Mouse (Mus musculus) CD4-positive, CD25-positive, alpha-beta regulatory T cell, adult 4 months (primary cell): ENCODE results near the gene Hic1. TPM values are rescaled to one million over a fixed set of nuclear protein-coding genes. Genes with fewer than 3 reads are reported as not detected.

Experiments used
- ATAC-seq: one replicate; pipeline ENCODE4 v1.8.0; 2017
- polyA plus RNA-seq, 2 experiments: library from polyadenylated mRNA; unstranded; fragments of 100-300 nt; shearing (Covaris generic); gene quantifications; one replicate each; pipeline ENCODE4 v1.2.1; 2017

The Hic1 gene
- under 1 TPM in 1 of 2 experiments, not detected in 1; 0.36 TPM for polyA plus RNA-seq

DNA sequence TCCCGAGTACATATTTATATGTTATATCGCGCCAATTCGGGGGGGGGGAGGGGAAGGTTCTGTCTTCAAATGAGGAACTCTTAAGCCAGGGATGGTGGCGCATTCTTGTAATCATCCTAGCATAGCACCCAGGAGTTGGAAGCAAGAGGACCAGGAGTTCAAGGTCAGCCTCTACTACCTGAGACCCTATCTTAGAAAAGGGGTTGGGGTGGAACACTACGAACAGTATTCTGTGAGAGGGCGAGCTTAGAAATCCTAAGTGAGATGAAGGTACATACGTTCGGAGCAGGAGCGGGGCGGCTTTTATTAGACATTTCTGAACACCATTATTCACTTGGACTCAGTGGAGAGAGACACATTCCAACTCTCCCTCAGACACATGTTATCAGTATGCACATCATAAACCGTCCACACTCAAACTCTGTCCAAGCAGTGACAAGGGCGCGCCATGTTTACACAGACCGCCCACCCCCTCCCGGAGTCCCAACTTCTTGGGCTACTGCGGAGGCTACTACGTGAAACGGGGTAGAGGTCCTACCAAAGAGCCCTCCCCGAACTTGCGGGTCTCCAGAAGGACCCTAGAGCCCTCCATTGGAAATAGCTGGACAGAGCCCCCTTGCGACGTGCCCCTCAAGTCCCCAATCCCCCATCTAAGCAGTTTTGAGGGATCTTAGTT, at the start of gene Hic1:
Gene Hic1, minus strand, starts transcription at position 115 of the 676 bp plus-strand sequence.
- no peak for ATAC-seq

DNA sequence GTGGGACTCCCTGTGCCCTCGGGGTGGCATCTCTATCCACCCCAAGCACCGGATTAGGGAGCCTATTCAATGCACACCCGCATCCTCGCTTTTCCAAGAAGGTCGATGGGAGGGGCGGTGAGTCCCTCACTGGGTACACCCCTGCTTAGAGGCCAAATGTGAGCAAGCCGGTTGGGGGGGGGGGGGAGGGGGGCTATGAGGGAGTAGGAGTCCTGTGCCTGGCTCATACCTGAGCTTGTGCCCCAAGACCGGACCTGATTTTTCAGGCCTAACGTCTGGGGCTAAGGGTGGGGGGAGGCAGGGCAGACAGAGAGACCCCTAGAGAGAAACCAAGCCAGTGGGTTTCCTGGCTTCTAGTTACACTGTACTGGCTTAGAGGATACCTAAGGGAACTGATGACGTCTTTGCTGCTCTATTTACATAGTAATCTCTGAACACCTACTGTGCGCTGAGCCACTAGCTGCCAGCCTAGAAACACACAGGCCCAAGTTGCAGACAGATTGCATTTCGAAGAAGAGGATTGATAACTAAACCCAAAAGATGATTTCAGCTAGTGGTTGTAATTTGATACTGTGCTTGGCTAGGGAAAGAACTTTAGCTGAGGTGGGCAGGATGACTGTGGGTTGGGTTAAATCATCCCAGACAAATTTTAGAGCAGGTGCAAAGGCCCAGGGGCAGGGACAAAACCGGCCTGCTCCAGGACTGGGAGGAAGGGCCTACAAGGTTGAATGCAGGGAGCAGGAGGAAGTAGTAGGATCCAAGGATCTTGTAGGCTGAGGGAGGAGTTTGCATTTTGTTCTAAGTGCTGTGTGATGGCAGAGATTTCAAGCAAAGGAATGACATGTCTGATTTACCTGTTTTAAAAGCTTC, 45.0 kb upstream of the Hic1 start:
- ATAC-seq, result no peak

DNA sequence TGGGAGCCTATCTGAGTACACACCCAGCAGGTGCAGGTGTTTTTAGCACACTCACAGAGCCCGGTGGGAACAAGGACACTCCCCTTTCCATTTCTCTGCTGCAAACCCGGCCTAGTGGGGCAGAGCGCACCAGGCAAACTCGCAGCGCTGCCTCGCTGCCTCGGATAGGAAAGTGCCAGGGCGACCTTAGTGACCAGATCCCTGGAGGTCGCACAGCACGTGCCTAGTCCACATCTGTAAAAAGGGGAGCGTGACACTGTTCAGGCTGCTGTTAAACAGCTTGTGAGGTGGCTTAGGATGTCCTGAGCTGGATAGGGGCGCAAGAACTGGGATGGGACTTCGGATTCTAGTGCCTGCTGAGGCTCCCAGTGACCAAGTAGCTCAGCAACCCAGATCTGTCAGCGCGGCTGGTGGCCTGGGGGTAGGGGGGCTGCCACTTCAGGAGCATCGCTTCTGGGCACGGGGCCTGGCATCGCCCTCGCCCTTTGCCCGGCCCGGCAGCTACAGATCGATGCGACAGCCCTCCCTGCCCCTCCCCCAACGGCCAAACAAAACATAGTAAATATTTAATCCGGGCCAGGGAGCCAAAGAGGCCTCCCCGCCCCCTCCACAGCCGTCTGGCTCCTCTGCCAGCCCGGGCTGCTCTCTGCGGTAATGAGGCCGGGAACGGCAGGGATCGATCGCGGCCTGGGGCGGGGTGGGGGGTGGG, 44.2 kb upstream of the Hic1 start:
- no peak for ATAC-seq

DNA sequence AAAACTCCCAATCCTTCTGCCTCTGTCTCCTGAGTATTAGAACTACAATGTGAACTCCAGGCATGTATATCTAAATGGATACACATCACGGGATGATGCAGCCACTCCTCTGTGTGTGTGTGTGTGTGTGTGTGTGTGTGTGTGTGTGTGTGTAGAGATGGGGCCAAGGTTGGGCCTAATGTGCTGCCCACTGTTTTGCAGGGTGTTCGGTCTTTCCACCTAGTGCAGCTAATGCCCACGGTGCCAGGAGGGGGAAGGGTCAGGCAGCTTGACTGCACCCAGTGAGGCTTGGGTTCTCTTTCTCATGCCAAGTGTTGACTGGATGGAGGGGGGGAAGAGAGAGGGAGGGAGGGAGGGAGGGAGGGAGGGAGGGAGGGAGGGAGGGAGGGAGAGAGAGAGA, 43.6 kb upstream of the Hic1 start:
- no peak for ATAC-seq

DNA sequence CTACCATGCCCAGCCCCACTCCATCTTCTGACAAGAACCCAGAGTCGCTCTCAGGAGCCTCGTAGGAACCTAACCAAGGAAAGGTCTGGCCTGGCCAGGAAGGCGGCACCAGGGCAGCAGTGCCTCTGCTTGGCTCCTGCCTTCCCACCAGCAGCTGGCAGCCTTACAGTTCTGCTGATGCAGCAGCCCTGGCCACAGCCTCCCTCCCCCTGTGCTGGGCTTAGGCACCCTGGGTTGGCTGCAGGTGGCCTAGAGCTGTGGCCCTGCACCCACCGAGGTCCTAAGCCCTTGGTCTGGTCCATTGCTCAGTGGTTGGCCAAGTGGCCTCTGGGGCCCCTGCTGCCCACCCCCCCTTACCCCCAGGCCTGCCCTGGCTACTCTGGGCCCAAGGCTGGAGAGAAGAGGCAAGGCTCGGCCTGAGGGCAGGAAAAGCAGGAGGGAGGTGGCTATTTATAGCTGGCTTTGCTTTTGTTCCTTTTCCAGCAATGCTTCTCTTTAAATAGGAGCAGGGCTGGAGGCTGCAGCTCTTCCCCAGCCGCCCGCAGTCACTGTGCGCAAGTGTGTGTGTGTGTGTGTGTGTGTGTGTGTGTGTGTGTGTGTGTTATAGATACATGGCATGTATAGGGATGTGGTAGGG, 42.8 kb upstream of the Hic1 start:
- ATAC-seq, result no peak

DNA sequence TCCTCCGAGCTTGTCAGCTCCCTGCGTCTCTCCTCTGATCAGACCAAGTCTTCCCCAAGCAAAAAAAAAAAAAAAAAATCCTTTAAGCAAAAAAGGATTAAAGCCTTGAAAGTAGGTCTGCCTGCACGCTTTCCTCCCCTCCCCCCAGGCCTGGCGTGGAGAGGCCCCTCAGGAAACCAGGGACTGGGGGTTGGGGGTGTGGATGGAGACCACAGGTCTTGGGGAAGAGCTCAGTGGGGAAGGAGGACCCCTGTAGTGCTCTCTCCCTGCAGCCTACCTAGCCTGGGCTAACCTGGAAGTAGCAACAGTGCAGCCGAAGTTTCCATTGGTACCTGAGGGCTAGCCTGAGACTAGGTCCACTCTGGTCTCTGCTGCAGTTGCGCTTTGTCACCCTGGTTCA, 41.4 kb upstream of the Hic1 start:
- ATAC-seq, result no peak

DNA sequence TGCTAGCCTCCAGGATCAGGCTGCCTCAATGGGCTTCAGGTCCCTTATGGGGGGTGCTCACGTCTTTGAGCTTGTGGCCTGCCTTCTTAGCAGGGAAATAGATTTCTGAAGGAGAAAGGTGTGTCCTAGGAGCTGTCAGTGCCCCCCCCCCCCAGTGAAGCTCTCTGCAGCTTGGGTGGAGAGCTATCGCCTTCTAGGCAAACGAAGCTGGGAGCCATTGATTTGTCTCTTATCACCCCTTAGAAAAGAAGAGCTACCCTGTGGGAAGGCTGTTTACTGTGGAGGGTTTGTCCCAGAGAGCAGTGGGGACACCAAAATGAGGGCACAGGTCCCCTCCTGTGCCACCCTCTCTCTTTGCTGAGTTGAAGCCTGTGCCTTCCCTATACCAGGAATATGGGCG, 40.8 kb upstream of the Hic1 start:
- ATAC-seq, result no peak

DNA sequence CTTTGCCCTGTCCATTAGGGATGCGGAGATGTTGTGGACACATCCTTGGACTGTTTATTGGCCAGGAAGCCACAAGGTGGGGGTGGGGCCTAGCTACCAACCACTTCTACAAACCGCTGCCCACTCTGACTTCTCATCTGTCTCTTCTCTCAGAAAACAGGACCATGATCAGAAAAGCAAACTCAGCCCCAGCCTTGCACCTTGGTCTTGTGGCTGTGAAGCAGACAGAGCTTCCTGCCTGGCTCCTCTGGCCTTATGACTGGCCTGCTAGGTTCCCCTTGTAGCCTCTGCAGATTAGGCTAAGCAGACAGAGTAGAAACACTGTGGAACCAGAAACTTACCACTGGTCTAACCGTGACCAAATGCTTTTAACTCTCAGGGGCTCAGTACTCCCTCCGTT, 40.0 kb upstream of the Hic1 start:
- no peak for ATAC-seq

DNA sequence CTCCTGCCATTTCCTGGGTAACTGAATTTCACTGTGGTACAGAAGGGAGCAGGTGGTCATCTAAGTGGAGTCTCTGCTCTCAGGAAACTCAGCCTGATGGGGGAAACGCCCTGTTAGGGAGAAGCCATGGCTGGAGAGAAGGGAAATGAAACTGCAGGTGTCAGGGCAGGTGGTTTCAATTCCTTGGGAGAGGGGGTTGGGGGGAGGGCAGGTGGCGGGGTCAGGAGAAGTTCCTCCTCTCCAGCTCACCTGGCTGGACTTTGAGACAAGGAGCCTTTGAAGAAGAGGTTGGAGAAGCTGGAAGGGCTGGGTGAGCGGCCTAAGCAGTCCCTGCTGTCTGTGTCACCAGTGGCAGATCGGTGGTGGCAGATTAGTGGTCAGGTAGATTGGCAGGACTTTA, 37.0 kb upstream of the Hic1 start:
- no peak for ATAC-seq

DNA sequence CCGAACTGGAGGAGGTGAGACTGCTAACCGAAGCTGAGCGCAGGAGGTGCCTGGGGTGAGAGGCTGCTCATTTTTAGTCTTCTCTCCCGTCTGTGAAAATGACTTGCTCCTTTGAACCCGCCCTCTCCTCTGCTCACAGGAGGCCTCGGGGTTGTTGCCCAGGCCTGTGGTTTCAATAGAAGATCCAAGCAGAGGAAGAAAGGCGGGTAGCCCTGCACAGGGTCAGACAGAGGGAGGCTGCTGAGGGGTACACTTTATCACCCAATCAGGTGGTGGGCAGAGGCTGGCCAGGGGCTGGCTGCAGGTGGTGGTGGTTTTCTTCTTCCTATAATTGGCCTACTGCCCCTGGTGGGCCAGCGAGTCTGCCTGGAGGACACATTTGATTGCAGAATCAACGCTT, 35.2 kb upstream of the Hic1 start:
- no peak for ATAC-seq

DNA sequence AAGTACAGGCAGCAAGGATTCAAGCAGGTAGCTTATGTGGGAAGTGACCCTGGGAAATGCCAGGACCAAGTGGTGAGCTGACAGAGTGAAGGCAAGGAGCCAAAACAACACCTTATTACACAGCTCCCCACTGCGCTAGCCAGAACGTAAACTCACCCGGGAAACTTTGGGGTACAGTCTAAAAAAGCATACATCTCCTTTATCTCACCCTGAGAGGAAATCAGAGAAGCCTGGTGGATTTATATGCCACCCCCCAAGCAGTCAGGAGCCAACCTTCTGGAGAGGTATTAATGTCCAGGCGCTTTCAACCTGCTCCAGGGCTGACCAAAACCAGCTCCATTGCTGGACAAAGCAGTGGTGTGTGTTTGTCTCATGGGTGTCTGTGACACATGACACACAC, 34.6 kb upstream of the Hic1 start:
- no peak for ATAC-seq

DNA sequence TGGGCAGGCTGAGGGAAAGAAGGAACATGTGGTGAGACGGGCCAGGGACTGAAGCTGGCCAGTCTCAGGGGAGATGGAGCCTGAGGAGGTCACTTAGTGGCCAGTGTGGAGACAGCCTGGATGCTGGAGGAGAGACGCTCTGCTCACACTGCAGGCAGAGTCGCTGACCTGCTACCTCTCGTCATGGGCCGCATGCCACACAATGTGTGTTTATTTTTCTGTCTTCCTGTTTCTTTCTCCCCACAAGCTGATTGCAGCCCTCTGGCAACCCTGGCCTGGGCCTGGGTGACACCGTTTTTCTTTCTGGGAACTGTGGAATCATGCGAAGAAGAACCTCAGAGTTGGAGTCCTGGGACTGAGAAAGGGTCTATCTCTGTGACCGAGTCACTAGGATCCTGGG, 32.4 kb upstream of the Hic1 start:
- no peak for ATAC-seq

DNA sequence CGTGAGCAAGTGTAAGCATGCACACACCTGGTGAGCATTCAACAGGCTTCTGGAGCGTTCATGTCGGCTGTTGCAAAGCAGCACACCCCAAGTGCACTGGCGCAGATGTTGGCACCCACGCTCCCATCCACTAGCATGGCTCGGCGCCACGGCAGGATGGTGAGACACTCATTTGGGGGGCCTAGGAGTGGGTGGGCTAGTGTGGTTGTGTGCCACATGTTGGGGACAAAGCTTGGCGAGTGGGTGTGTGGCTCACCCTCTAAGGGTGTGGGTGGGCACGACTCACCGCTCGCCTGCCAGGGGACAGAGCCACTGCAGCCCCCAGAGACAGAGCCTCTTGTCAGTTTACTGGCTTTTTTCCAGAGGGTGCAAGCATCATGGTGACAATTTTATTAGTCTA, 31.6 kb upstream of the Hic1 start:
- no peak for ATAC-seq

DNA sequence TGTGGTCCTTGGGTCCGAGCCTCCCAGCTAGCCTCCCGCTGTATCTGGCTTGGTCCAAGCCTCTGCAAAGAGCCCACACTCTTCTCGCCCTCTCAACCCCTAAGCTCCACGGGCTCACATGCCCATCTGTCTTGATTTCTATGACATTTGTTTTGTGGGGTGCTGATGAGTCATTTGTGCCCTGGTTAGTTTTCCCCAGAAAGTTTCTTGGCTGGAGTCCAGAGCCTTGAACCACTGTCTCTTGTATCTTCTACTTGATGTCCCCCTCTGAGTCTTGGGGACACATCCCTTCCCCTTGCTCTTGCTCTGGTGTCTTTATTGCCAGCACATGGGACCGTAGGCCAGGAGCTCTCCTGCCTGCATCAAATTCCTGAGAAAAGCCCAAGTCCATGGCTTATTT, 30.6 kb upstream of the Hic1 start:
- no peak for ATAC-seq

DNA sequence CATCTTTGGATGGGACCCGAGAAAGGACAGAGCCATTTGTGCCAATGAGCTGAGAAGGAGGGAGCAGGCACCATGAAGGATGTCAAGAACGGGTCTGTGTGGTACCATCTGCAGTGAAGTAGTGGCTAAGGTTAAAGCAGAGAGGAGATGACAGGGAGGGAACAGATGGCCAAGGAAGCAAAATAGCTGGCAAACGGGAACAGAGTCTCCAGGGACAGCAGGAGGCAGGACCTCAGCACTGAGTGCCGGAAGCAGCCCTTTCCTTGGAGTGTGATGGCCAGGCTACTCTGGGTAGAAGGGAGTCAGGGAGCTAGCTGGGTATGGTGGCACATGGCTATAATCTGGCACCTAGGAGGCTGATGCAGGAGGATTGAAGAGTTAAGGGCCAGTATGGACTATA, 29.5 kb upstream of the Hic1 start:
- no peak for ATAC-seq

DNA sequence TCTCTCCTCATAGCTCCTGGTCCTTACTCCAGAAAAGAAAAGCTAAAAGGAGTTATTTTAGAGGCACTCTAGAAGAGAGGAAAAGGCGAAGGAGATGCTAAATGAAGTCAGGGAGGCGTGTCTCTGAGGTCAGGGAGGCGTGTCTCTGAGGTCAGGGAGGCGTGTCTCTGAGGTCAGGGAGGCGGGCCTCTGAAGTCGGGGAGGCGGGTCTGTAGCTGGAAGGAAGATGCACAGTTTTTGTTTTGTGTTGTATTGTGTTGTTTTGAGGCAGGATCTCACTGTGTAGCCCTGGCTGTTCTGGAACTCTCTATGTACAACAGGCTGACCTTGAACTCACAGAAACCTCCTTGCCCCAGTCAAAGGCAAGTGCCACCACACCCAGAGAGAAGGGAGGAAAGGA, 28.6 kb upstream of the Hic1 start:
- ATAC-seq, result no peak

DNA sequence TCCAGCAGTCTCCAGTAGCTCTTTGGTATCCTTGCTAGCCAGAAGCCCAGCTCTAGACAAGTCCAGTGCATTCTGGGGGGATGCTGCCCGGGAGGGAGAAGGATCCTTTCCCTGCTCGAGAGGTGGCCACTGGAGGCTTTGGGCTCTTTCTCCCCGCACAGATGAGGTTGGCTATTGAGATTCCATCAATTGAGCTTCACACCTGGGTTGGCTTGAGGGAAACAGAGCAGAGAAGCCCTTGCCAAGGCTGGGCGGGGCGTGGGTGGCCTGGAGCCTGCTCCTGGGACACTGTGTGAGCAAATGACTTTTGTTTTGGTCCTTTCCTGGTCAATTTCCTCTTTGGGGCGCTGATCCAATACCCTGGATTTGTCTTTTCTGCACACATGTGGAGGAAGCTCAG, 26.8 kb upstream of the Hic1 start:
- ATAC-seq, result no peak

DNA sequence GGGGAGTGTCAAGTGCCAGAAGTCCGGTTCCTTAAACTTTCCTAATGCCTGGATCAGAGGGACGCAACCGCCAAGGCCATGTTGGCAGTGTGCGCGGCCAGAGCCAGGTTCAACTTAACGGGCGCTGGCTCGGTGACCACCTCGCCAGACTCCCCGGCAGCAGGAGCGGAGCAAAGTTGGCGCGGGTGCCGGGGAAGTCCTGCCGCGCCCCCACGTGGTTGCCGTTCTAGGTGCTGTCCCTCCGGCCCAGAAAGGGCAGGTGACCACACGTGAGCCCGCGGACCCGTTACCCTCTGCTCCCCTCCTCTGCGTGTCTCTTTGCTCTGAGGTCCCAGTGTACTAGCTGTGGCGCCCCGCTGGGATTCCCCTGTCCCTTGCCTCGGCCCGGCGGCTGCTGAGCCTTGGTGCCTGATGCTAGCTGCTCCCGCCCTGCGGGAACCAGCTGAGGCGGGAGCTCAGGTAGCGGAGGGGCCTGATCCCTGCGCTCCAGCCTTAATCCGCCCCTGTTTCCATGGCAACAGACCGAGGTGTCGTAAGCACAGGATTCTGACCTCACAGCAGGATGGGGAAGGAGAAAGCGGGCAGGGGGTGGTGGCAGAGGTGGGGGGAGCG, 25.6 kb upstream of the Hic1 start:
- peak; percentile 40 for ATAC-seq

DNA sequence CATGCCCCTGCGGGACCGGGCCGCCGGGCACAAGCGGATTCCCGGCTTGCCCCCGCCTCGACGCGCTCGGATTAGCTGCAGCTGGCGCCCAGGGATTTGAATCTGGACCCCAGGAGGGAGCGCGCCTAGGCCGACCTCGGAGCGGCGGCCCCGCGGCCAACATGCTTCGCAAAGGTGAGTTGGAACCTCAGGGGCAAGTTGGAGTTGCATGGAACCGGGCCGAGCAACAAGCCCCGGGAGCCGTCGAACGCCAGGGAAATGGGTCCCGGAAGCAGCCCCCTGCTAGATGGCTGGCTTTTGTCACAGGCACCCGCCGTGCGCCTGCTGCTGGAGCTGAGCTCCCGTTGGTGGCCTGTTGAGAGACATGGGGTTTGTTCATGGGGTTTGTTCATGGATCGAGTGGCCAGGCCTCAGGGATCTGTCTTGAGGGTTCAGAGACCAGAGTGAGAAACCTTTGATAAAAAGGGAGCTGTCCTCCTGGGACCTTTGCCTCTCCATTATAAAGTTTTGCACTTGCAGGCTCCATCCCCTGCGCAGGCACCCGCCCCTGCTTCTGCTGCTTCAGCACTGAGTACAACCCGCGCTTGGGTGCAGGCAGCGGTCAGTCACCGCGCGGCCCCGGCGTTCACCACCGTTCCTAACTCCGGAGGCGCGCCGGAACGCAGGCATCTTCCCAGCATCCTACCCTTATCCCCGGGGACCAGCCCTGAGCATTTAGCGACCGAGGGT, 25.0 kb upstream of the Hic1 start:
- ATAC-seq, result no peak

DNA sequence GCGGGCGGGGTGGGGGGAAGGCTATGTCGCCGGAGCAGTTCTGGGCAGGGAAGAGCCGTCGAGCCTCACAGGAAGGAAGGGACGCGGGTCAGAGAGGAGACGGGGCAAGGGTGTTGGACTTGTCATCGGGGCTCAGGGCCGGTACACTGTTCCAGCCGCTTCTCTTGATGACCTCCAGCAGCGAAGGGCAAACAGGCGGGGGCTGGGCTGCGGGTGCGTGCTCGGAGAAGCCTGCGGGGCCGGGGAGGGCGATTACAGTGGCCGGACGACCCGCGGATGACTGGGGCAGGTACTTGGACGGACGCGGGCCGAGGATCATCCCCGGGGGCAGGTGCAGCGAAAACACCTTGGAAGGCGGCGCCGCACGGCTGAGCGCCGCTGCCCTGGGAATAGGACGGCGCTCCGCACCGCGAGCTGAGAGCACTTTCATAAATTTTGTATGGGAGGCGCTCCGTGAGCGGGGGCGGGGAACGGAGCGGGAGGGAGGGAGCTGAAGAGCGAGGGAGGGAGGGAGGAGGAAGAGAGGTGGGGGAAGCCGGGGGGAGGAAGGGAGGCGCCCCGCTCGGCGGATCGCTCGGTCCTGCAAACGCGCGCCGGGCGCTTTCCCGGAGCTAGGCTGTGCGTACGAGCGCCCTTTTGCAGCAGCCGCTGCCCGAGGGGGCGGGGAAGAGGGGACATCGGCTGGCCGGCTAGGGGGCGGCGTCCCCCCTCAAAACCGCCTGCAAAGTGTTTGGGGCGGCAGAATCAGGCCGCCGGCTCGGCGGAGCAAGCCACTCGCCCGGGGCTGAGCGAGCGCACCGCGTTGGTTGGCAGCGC, 24.1 kb upstream of the Hic1 start, which contains the start of gene Rtn4rl1:
Gene Rtn4rl1, plus strand, starts transcription at position 528 of the 816 bp plus-strand sequence.
- ATAC-seq, result peak; percentile 50
